Mouse (Mus musculus) layer of hippocampus, adult 6 months (tissue): ENCODE data around the gene 2810006K23Rik. TPM values are rescaled to one million over a fixed set of nuclear protein-coding genes. Genes with fewer than 3 reads are reported as not detected.

ENCODE experiments used
- long read RNA-seq, 2 experiments: library from polyadenylated mRNA; unstranded; transcript quantifications; one replicate each; pipeline ENCODE4 v2.0.0; 2019 to 2020
- polyA plus RNA-seq: library from polyadenylated mRNA; unstranded; fragments of <200 nt; fragmentation: Nextera tagmentation; gene quantifications from 2 replicates; pipeline ENCODE4 v1.2.3, GENCODE M21; 2021

2810006K23Rik gene
- polyA plus RNA-seq = 10.2 and 12.2 TPM in 2 replicates
- long read RNA-seq, experiment 1, transcript 2810006K23Rik-201 (3 exons, 1,677 nt) = major isoform, 11 of 16 reads
- long read RNA-seq, experiment 1, partial matches to known transcripts = 5 of 16 reads
- long read RNA-seq, experiment 1, other reads (novel, unspliced or antisense) = 0 of 16 reads
- long read RNA-seq, experiment 2, transcript 2810006K23Rik-201 (3 exons, 1,677 nt) = major isoform, 57 of 59 reads
- long read RNA-seq, experiment 2, partial matches to known transcripts = 1 of 59 reads
- long read RNA-seq, experiment 2, other reads (novel, unspliced or antisense) = 0 of 59 reads

DNA sequence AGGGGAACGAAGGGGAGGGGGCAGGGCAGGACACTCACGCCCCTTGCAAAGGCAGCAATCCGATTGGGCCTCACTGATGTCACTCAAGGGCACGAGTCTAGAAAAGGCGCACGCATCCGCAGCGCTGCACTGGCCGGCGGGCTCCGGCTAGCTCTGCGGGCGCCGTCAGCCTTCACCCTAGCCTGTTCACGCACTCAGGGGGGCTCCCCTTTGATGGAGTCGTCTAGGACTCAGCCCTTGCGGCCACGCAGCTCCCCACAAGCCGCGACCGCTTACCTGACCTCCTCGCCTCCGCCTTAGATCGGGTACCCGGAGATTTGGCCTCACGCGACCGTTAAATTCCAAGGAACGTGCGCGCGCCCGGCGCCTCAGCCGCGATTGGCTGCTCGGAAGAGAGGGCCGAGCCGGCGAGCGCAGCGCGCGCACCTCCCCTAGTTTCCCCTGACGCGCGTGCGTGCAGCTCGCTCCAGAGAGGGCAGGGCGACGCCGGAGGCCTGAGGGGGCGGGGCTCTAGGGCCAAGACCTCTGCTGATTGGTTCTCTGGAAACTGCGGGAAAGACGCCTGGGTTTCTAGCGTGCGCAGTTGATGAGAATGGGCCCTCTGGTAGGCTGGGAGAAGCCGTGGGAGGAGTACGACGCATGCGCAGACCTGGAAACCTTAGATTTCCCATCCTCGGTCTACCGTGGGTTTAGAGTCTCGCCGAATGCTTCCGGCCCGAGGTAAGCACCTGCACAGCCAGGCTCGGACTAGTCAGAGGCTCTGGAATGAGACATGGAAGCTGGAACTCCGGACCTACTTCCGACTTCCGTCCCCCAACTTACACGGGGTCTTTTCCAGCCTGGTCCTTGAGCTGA, at the start of gene 2810006K23Rik, which contains the start of gene Mphosph9:
TSS of gene 2810006K23Rik (plus strand) at position 580 of the 855 bp plus-strand sequence.
TSS of gene Mphosph9 (minus strand) at position 463 of the 855 bp plus-strand sequence.

GRCm38 (mm10) chr5:124362982-124363381, 35.1 kb downstream of the 2810006K23Rik start, which contains the start of gene Cdk2ap1:
Gene Cdk2ap1 (minus strand): TSS chr5:124363082.

Other genes starting within 250 kb of the 2810006K23Rik start
- 21.3 and 22.5 TPM in 2 replicates for gene Abcb9, start 232.3 kb upstream of the 2810006K23Rik start, polyA plus RNA-seq
- 49.9 and 51.2 TPM in 2 replicates for gene Ogfod2, start 215.8 kb upstream of the 2810006K23Rik start, polyA plus RNA-seq
- 108 and 119 TPM in 2 replicates for gene Arl6ip4, start 212.0 kb upstream of the 2810006K23Rik start, polyA plus RNA-seq
- 36.2 and 36.6 TPM in 2 replicates for gene Pitpnm2, start 78.3 kb upstream of the 2810006K23Rik start, polyA plus RNA-seq
- gene Mphosph9, start 117 bp upstream of the 2810006K23Rik start, polyA plus RNA-seq = 7.5 and 10.0 TPM in 2 replicates
- 13.5 and 14.6 TPM in 2 replicates for gene Cdk2ap1, start 35.0 kb downstream of the 2810006K23Rik start, polyA plus RNA-seq
- 52.9 and 53.6 TPM in 2 replicates for gene Sbno1, start 97.9 kb downstream of the 2810006K23Rik start, polyA plus RNA-seq
- 4.9 and 5.2 TPM in 2 replicates for gene Kmt5a, start 111.8 kb downstream of the 2810006K23Rik start, polyA plus RNA-seq
- 31.8 and 35.4 TPM in 2 replicates for gene Rilpl2, start 150.3 kb downstream of the 2810006K23Rik start, polyA plus RNA-seq
- 5.9 and 7.7 TPM in 2 replicates for gene Snrnp35, start 155.0 kb downstream of the 2810006K23Rik start, polyA plus RNA-seq
- gene Rilpl1, start 203.3 kb downstream of the 2810006K23Rik start, polyA plus RNA-seq = 15.0 and 15.5 TPM in 2 replicates
- gene Tmed2, start 212.6 kb downstream of the 2810006K23Rik start, polyA plus RNA-seq = 240 and 241 TPM in 2 replicates
- 11.7 and 11.9 TPM in 2 replicates for gene Ddx55, start 224.8 kb downstream of the 2810006K23Rik start, polyA plus RNA-seq